Mouse (Mus musculus) embryonic facial prominence, embryonic 10.5 days (tissue): ENCODE results near the gene Gm266. TPM values are rescaled to one million over a fixed set of nuclear protein-coding genes. Genes with fewer than 3 reads are reported as not detected.

Source experiments
- DNase-seq: peaks from one replicate; pipeline ENCODE4 v3.0.0-alpha.2; 2017; ENCODE audit warnings: low spot score
- H3K27ac ChIP-seq: fragments of 300-500 bp; sonication (generic); replicated peaks from 2 replicates; pipeline ENCODE4 v1.5.1; 2016; ENCODE audit warnings: mild to moderate bottlenecking
- H3K27me3 ChIP-seq: fragments of 300-500 bp; sonication (generic); replicated peaks from 2 replicates; pipeline ENCODE4 v1.6.1; 2016; ENCODE audit warnings: low read depth, mild to moderate bottlenecking; ENCODE audit not compliant: poor library complexity, severe bottlenecking
- H3K36me3 ChIP-seq: fragments of 300-500 bp; sonication (generic); replicated peaks from 2 replicates; pipeline ENCODE4 v1.6.1; 2016; ENCODE audit warnings: mild to moderate bottlenecking, moderate library complexity
- H3K4me1 ChIP-seq: fragments of 300-500 bp; sonication (generic); 2 replicates; pipeline ENCODE4 v1.6.1; 2016
- H3K4me3 ChIP-seq: fragments of 300-500 bp; sonication (generic); 2 replicates; pipeline ENCODE4 v1.5.1; 2016; ENCODE audit warnings: mild to moderate bottlenecking, moderate library complexity
- H3K9me3 ChIP-seq: fragments of 300-500 bp; sonication (generic); 2 replicates; pipeline ENCODE4 v1.6.1; 2016; ENCODE audit warnings: mild to moderate bottlenecking
- WGBS: fragments of 180-500 bp; shearing (Covaris S2); methylation state at CpG from one replicate; pipeline ENCODE4 v1.1.7; 2016; 5-methylcytosine and 5-hydroxymethylcytosine counted together
- polyA plus RNA-seq: library from polyadenylated mRNA; unstranded; fragments of >200 nt; fragmentation: Nextera tagmentation; extraction: Ambion mirVana; gene quantifications from 2 replicates; pipeline ENCODE4 v1.2.1, GENCODE M21; 2016

The Gm266 gene
- polyA plus RNA-seq, 1 experiment from 2014 or later, result 19.8 TPM

DNA sequence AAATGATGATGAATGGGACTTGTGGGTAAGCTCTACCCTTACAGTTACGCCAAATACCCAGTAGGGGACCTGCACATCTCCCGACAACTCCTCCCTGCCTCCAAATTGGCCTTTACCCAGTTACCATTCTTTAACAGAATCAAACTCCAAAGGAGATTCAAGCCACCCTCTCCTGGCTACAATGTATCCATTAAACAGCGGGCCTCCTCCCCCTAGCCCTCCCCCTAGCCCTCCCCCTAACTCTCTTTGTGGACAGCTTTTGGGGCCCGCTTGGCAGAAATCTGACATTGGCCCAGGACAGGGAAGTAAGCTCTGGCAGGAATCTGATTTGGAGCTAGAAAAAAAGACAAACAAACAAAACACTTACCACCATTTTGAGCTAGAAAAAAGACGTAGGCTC, 14.0 kb upstream of the Gm266 start:
- no peak overlapping the region for H3K4me3 ChIP-seq
- H3K4me1 ChIP-seq, result peaks cover 22% of the 10 kb centered on the region
- H3K27ac ChIP-seq, result no peak overlapping the region
- H3K36me3 ChIP-seq, result no peaks in the 10 kb centered on the region
- 60% methylated on average over 5 of the region's 5 CpGs for WGBS
- H3K9me3 ChIP-seq, result peaks cover 5% of the 10 kb centered on the region
- H3K27me3 ChIP-seq, result peaks cover 11% of the 10 kb centered on the region; the same call in 1 of the 2 replicates
- DNase-seq, result no peak

DNA sequence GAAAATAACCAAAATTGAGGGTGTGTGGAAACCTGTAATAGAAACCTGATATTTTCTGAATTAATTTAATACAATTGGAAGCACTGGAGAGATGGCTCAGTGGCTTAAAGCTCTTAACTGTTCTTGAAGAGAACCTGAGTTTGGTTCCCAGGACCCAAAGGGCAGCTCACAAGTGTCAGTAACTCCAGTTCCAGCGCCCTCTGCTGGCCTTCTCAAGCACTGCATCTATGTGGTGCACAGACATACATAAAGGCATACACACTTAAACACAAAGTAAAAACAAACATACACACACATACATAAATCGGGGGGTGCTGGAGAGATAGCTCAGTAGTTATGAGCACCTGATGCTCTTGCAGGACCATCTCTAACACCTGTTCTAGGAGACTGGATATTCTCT, 11.5 kb upstream of the Gm266 start:
- DNase-seq, result no peak

DNA sequence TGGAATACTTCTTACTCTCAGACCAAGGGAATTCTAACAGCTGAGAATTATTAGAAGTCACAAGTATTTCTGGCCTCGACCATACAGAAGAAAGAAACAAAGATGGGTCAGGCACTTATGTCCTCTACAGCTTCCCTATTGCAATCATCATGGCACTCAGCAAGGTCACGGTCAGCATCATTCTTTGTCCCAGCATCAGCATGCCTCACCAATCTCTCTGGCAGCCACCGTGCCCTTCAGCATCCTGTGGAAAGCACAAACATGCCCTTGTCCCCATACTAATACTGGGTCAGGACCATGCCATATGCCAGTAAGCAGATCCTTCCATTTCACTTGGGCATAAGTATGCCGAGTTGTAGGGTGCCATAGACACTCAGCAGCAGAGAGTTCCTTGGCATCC, 9.3 kb upstream of the Gm266 start:
- 77% methylated on average over 4 of the region's 4 CpGs for WGBS
- H3K27me3 ChIP-seq, result peaks cover 6% of the 10 kb centered on the region; the same call in 1 of the 2 replicates
- H3K36me3 ChIP-seq, result no peaks in the 10 kb centered on the region
- H3K4me3 ChIP-seq, result no peak overlapping the region
- peaks cover 5% of the 10 kb centered on the region; the same call in 1 of the 2 replicates for H3K4me1 ChIP-seq
- H3K9me3 ChIP-seq, result no peaks in the 10 kb centered on the region
- H3K27ac ChIP-seq, result no peak overlapping the region
- no peak for DNase-seq

More for the DNA sequence above, 11.5 kb upstream of the Gm266 start:
- Histone ChIP-seq H3K4me3 (no peak overlapping the region), H3K27ac (no peak overlapping the region), H3K4me1 (peaks cover 20% of the 10 kb centered on the region), H3K9me3 (no peaks in the 10 kb centered on the region), H3K27me3 (no peaks in the 10 kb centered on the region), H3K36me3 (no peaks in the 10 kb centered on the region)
- WGBS, result 49% methylated on average over 2 of the region's 2 CpGs

DNA sequence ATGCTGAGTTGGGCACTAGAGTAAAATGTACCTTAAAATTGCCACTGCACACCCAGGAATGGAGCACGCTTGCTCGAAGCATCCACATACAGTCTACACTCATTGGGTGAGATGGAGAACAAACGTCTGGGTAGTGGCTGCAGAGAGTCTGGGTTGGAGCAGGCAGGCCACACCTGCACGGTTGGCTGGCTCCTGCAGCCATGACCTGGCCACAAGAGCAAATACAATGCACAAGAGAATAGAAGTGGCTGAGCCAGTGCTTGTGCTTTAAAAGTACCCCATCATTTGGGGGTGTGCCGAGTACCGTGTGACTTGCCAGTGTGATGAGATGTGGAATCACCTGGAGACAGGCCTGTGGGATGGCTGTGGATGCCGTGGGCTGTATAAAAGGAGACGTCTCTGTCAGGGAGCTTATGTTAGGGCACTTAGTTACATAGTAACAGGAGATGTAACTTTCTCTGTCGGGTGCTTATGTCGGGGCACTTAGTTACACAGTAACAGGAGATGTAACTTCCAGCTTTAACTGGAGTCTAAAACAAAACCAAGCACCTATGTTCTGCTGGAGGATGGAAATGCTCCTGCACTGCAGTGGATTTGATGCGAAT, 3.7 kb upstream of the Gm266 start:
- peaks cover 36% of the 10 kb centered on the region for H3K4me1 ChIP-seq
- H3K27me3 ChIP-seq, result peaks cover 61% of the 10 kb centered on the region
- H3K36me3 ChIP-seq, result no peaks in the 10 kb centered on the region
- H3K4me3 ChIP-seq, result no peak overlapping the region
- H3K9me3 ChIP-seq, result no peaks in the 10 kb centered on the region
- DNase-seq, result no peak
- H3K27ac ChIP-seq, result no peak overlapping the region
- WGBS, result 75% methylated on average over 11 of the region's 11 CpGs

DNA sequence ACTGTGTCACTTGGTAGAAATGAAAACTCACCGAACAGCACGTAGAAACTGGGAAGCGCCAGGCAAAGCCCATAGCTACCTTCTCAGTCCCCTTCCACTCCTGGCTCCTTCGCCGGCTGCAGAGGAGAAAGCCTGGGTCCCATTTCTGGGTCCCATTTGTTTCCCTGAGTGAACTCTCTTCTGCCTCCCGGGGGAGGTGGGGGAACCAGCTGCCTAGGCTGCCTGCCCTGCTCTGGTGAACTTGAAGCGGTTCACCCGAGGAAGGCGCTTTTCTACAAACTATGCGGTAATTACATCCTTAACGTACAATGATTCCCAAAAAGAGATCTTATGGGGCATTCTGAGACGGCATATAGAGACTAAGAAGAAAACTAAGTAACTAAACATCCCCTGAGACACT, 832 bp upstream of the Gm266 start:
- Histone ChIP-seq H3K36me3 (no peaks in the 10 kb centered on the region), H3K9me3 (no peaks in the 10 kb centered on the region), H3K27me3 (peaks cover 84% of the 10 kb centered on the region), H3K27ac (peak overlapping the region; percentile 91), H3K4me3 (peak overlapping the region; percentile 69), H3K4me1 (peaks cover 45% of the 10 kb centered on the region)
- peak; percentile 59 for DNase-seq
- 2% methylated on average over 12 of the region's 12 CpGs for WGBS

DNA sequence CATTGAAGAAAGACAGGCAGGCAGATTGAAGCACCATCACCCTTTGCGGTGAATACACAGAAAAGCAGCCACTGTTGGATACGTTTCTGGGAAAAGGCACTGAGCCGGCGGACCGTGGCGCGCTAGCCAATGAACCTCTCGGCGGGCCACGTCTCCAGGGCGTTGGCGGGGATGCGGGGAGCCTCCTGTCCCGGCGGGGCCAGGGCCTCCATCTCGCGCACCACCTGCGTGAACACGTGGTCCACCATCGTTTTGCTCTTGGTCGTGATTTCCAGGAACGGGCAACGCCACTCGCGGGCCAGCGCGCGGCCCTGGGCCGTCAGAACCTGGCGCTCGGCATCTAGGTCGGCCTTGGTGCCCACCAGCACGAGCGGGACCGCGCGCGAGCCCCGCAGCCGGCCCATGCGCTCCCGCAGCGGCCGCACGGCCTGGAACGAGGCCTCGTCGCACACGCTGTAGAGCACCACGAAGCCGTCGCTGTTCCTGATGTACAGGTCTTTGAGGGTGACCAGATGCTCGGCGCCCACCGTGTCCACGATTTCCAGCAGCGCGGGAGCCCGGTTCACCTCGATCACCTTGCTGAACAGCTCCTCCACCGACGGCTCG, 474 bp downstream of the Gm266 start:
- Histone ChIP-seq H3K4me3 (peak overlapping the region; percentile 69), H3K27ac (peak overlapping the region; percentile 91), H3K27me3 (peaks cover 80% of the 10 kb centered on the region), H3K36me3 (no peaks in the 10 kb centered on the region), H3K4me1 (peaks cover 48% of the 10 kb centered on the region), H3K9me3 (no peaks in the 10 kb centered on the region)
- WGBS, result under 1% methylated on average over 63 of the region's 63 CpGs
- DNase-seq, result peak; percentile 61

DNA sequence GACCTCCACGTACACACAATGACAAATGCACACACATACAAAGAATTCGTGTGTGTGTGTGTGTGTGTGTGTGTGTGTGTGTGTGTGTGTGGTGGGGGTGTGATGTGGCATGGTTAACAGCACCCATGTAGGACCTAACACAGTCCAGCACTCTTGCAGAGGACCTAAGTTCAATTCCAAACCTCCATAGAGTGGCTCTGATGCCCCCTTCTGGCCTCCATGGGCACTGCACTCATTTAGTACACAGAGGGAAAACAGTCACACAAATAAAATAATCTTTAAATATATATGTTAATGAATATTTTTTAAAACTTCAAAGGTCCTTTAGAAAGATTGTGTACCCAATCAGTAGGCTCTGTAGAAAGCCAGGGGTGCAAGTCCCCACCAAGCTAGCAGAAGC, 5.7 kb downstream of the Gm266 start:
- H3K9me3 ChIP-seq, result no peaks in the 10 kb centered on the region
- H3K4me1 ChIP-seq, result peaks cover 28% of the 10 kb centered on the region
- H3K27ac ChIP-seq, result no peak overlapping the region
- 64% methylated on average over 2 of the region's 2 CpGs for WGBS
- H3K4me3 ChIP-seq, result no peak overlapping the region
- peaks cover 29% of the 10 kb centered on the region for H3K27me3 ChIP-seq
- H3K36me3 ChIP-seq, result no peaks in the 10 kb centered on the region
- peak; percentile 51 for DNase-seq

DNA sequence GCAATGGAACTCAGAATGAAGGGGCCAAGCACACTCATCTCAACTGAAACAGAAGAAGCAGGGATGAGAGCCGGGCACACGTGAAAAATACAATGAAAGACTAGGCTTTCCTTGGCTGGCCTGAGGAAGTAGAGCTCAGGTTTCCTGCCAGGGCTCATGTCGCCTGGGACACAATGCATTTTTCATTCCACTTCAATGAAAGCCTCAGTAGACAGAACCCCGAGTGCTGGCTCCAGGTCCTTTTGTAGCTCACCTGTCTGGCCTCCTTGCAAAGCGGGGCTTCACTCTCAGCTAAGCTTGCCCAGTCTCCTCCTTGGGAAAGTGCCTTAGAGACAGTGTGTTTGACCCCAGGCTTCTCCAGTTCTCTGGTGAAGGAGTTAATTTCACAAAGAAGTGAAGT, 6.7 kb downstream of the Gm266 start:
- Histone ChIP-seq H3K27me3 (peaks cover 19% of the 10 kb centered on the region), H3K36me3 (no peaks in the 10 kb centered on the region), H3K4me3 (no peak overlapping the region), H3K27ac (no peak overlapping the region), H3K4me1 (peaks cover 28% of the 10 kb centered on the region), H3K9me3 (no peaks in the 10 kb centered on the region)
- no peak for DNase-seq
- WGBS, result 49% methylated on average over 5 of the region's 5 CpGs

DNA sequence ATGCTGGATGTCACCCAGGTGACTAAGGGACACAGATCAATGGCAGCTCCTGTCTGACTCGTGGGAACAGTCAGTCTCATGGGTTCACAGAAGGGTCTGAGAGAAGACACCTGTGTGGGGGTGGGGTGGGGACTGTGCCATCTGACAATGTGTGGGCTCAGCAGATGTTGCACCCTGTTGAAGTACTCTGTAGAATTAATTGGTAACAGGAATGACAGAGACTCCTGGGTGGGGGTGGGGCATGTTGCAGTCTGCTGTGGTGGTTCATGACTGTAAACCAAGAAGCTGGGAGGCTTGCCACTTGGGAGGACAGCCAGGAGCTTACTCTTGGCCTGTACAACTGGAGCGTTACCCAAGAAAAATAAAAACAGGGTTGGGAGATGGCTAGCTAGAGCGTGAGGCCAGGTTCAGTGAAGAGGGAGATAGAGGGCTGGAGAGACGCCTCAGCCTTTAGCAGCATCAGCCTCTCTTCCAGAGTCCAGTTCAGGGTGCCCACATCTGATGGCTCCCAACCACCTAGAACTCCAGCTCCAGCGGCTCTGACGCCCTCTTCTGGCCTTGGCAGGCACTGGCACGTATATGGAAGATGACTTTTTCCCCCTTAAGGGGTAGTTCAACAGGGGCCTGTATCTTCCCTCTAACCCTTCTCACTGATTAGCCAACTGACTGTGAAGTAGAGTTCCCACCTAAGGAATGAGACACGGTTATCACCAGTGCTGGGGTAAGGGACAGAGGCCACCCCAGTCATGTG, 10.6 kb downstream of the Gm266 start:
- no peak for DNase-seq
- no peaks in the 10 kb centered on the region for H3K36me3 ChIP-seq
- H3K27me3 ChIP-seq, result 0 out of 2 replicates have a peak, but pooled peaks cover 8% of the 10 kb centered on the region
- WGBS, result 51% methylated on average over 8 of the region's 8 CpGs
- no peak overlapping the region for H3K4me3 ChIP-seq
- no peak overlapping the region for H3K27ac ChIP-seq
- no peaks in the 10 kb centered on the region for H3K9me3 ChIP-seq
- H3K4me1 ChIP-seq, result peaks cover 19% of the 10 kb centered on the region

DNA sequence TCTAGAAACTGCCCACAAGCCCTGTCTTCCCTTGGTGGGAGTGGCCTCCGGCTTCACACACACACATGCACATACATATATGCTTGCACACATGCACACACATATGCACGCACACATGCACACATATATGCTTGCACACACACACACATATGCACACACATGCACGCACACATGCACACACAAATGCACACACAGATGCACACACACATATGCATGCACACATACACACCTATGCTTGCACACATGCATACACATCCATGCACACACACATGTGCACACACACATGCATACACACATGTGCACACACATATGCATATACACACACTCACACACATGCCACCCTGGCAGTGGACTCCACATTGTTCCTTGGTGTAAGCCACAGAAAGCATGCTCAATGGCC, 11.2 kb downstream of the Gm266 start:
- DNase-seq, result no peak
- Histone ChIP-seq H3K9me3 (no peaks in the 10 kb centered on the region), H3K27ac (no peak overlapping the region), H3K4me1 (peaks cover 20% of the 10 kb centered on the region), H3K27me3 (peaks cover 10% of the 10 kb centered on the region; the same call in 1 of the 2 replicates), H3K4me3 (no peak overlapping the region), H3K36me3 (no peaks in the 10 kb centered on the region)
- 88% methylated on average over 3 of the region's 3 CpGs for WGBS

DNA sequence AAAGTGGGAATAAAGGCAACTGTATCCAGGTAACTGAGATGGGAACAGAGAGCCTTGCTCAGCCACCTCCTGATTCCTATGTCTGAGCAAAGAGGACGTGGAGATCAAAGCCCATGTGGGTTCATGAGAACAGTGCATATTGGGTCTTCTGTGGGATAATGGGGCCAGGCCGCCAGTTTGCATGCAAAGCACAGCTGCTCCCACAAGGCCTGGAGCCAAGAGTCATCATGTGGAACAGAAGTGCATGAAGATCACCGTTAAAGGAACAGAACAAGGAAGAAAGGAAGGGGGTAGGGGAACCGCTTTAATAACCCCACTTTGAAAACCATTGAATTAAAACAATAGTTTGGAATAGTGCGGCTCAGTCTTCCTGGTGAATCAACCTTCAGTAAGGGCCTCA, 12.7 kb downstream of the Gm266 start:
- 84% methylated on average over 5 of the region's 5 CpGs for WGBS
- Histone ChIP-seq H3K36me3 (no peaks in the 10 kb centered on the region), H3K4me1 (peaks cover 14% of the 10 kb centered on the region), H3K27ac (no peak overlapping the region), H3K9me3 (no peaks in the 10 kb centered on the region), H3K27me3 (peaks cover 25% of the 10 kb centered on the region; the same call in 1 of the 2 replicates), H3K4me3 (no peak overlapping the region)
- DNase-seq, result no peak

DNA sequence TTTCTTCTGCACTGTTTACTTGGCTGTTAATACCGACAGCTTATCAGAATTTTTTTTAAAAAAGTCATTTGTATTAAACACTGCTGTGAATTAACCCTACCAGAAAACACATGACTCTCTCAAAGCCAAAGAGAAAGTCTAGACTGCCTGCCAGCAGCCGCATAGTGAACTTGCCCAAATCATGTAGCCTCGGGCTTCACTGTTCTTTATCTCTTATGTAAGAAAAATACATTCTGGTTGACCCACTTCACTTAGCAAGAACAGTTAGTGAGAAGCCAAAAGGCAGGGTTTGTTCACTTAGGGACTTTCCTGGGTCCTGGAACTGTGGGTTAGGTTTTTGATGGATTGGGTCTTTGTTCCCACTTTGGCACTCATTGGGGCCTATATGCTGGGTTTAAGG, 13.9 kb downstream of the Gm266 start:
- H3K4me3 ChIP-seq, result no peak overlapping the region
- DNase-seq, result no peak
- H3K27me3 ChIP-seq, result peaks cover 27% of the 10 kb centered on the region; the same call in 1 of the 2 replicates
- 92% methylated on average over 3 of the region's 3 CpGs for WGBS
- H3K9me3 ChIP-seq, result no peaks in the 10 kb centered on the region
- H3K4me1 ChIP-seq, result peaks cover 14% of the 10 kb centered on the region
- no peaks in the 10 kb centered on the region for H3K36me3 ChIP-seq
- no peak overlapping the region for H3K27ac ChIP-seq

DNA sequence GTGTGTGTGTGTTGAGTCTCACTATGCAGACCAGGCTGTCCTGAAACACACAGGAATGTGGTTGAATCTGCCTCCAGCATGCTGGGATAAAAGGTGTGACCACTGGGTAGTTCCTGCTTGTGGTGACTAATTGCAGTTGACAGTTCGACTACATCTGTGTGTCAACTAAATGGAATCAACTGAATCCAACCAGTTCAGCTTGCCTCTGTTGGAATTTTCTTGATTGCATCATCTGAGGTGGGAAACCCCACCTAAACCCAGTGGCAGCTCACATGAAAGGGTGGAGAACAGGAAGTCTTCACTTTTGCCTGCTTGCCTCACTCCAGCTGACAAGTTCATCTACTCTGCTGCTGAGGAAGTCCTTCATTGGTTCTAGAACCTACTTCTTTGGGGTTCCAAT, 14.5 kb downstream of the Gm266 start:
- Histone ChIP-seq H3K27ac (no peak overlapping the region), H3K36me3 (no peaks in the 10 kb centered on the region)
- WGBS, result 81% methylated on average over 1 of the region's 1 CpGs

More for the DNA sequence above, 14.5 kb downstream of the Gm266 start:
- no peak overlapping the region for H3K4me3 ChIP-seq
- peaks cover 32% of the 10 kb centered on the region; the same call in 1 of the 2 replicates for H3K27me3 ChIP-seq
- H3K4me1 ChIP-seq, result peaks cover 14% of the 10 kb centered on the region
- H3K9me3 ChIP-seq, result no peaks in the 10 kb centered on the region
- DNase-seq, result no peak
